Mouse (Mus musculus): Measurements from ENCODE around the gene Nudt14. TPM values are rescaled to one million over a fixed set of nuclear protein-coding genes. Genes with fewer than 3 reads are reported as not detected.

Nudt14 gene
- total RNA-seq (2012; rRNA removed) (15.9 and 23.9 TPM in 2 replicates), total RNA-seq (2014; rRNA removed) (17.7 and 19.7 TPM in 2 replicates), polyA plus RNA-seq (2012; ENCODE audit: insufficient read length, low read depth) (20.0 and 20.7 TPM in 2 replicates)

DNA sequence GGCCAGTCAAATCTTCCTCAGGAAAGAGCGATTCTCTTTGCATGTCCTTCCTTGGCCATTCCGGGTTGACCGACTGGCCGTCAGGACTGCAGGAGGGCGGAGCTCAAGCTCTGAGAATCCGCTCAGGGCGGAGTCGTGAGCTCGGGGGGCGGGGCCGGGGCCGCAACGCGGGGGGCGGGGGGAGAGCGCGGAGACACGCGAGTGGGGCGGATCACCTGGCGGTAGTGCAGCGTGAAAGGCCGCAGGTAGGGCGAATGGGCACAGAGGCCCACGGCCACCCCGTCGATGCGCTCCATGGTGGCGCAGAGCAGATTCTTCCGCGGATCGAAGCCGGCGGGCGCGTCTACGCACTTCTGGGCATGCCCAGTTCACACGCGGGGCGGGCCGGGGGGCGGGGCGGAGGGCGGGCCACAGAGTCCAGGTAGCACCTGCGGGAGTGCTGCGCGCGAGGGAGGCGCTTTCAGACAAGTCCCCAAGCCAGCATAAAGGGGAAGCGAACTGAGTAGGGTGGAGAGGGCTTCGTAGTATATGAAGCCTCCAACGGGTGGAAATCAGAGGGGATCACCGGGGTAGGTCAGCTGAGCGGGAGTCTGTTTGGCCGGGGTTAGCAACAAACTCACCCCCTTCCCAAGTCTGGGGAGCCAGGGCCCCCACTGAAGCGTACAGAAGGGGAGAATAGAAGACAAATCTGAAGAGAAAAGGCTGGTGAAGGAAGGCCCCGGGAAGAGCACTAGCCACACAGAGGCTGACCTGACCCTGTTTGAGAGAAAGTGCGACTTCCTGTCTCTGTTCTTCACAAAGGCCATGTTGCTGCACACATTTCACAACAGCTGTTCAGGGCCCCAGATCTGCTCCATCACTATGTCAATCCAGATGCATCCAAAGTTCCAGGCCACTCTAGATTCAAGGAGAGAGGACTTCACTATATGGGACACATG, at the start of gene Nudt14:
Gene Nudt14 (minus strand): TSS at position 349 of the 938 bp plus-strand sequence.
- dilution Hi-C loops (cut with MboI; ENCODE audit: extremely low pct_ligation_motif_present, extremely low pct_unique_long_range_greater_than_20kb, low sequenced_read_pairs), result no loop called here
- Histone ChIP-seq H3K4me3 (replicated peaks in 1 of 3; ENCODE audit: low read depth in 2 of 3, low read length in 2 of 3, poor library complexity in 1 of 3) (peak within 1 kb of the TSS; percentile 68 to 82 (median 74)), H3K27me3 (replicated peaks) (peaks cover 2% of the 10 kb centered on the region), H3K36me3 (replicated peaks in 1 of 2; ENCODE audit: control insufficient read depth in 1 of 2, insufficient read depth in 1 of 2, low read length in 1 of 2) (peaks cover 0 to 6% of the 10 kb centered on the region in 2 experiments), H3K79me2 (replicated peaks; ENCODE audit: control insufficient read depth, extremely low read depth, insufficient read depth, poor library complexity, severe bottlenecking) (no peaks in the 10 kb centered on the region), H3K27ac (ENCODE audit: insufficient read depth, low read depth) (peak within 1 kb of the TSS; percentile 56; the same call in 1 of the 2 replicates), H3K9ac (ENCODE audit: insufficient read depth, low read depth) (peak within 1 kb of the TSS; percentile 92), H3K4me1 (ENCODE audit: control insufficient read depth in 1 of 2, insufficient read depth in 2 of 2) (peaks cover 12 to 33% of the 10 kb centered on the region in 2 experiments), H3K4me2 (ENCODE audit: insufficient read depth, low read depth, poor library complexity, severe bottlenecking) (peak within 1 kb of the TSS; percentile 90), H3K9me3 (replicated peaks; ENCODE audit: low read length) (no peaks in the 10 kb centered on the region)
- TF ChIP-seq NELFE (IDR thresholded peaks at IDR 0.05; ENCODE audit: low read depth, low read length) (peak; percentile 50), NRF1 (IDR thresholded peaks at IDR 0.05; ENCODE audit: low read depth, low read length) (peak; percentile 67), HCFC1 (IDR thresholded peaks at IDR 0.05; ENCODE audit: low read depth, low read length) (no peak), RAD21 (IDR thresholded peaks at IDR 0.05; ENCODE audit: low read depth, low read length) (no peak), JUND (conservative IDR thresholded peaks at IDR 0.05; ENCODE audit: low read depth, low read length) (no peak), ELF1 (IDR thresholded peaks at IDR 0.05; ENCODE audit: low read depth, low read length) (0 out of 2 replicates have a peak, but pooled peaks have one; percentile 8), ZMIZ1 (IDR thresholded peaks at IDR 0.05; ENCODE audit: low read depth, low read length) (no peak), UBTF (IDR thresholded peaks at IDR 0.05; ENCODE audit: low read depth, low read length) (no peak), MAFK (IDR thresholded peaks at IDR 0.05; ENCODE audit: insufficient replicate concordance, low read length) (no peak), POLR2A (IDR thresholded peaks at IDR 0.05; ENCODE audit: low read depth, low read length) (peak; percentile 62), MAX (IDR thresholded peaks at IDR 0.05; ENCODE audit: low read length) (no peak)
- peak; percentile 77 for DNase-seq (ENCODE audit: extremely low read depth)
- in situ Hi-C loops (cut with MboI; ENCODE audit: low pct_ligation_motif_present, low pct_unique_long_range_greater_than_20kb, low sequenced_read_pairs), result loop anchor here (5.0 kb wide), 1 partner anchor 70 kb away; no protein-coding TSS in a partner anchor

DNA sequence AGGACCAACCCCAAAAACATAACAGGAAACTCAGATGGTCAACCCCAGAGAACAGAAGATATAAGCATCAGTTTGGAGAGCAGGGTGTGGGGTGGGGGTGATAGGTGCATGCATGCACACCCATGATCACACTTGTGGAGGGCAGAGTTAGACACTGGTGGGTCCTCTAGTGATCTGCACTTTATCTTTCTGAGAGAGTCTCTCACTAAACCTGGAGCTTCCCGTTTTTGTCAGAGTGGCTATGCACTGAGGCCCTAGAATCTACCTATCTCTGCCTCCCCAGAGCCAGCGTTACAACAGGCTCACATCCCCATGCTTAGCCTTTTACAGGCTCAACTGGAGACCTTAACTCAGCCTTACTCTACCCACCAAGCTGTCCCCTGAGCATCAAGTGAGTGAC, 49.5 kb upstream of the Nudt14 start:
- DNase-seq (ENCODE audit: extremely low read depth), result no peak
- no peak for TF ChIP-seq ZNF384 (IDR thresholded peaks at IDR 0.05; ENCODE audit: low read depth, low read length)
- no peak for TF ChIP-seq NELFE (IDR thresholded peaks at IDR 0.05; ENCODE audit: low read depth, low read length)
- no peak for TF ChIP-seq MAZ (IDR thresholded peaks at IDR 0.05; ENCODE audit: low read depth, low read length)
- H3K36me3 ChIP-seq (replicated peaks in 1 of 2; ENCODE audit: control insufficient read depth in 1 of 2, insufficient read depth in 1 of 2, low read length in 1 of 2), result peaks cover 32 to 68% of the 10 kb centered on the region in 2 experiments
- no peak overlapping the region for H3K27ac ChIP-seq (ENCODE audit: insufficient read depth, low read depth)
- dilution Hi-C loops (cut with MboI; ENCODE audit: extremely low pct_ligation_motif_present, extremely low pct_unique_long_range_greater_than_20kb, low sequenced_read_pairs), result no loop called here
- H3K9ac ChIP-seq (ENCODE audit: insufficient read depth, low read depth), result no peak overlapping the region
- in situ Hi-C loops (cut with MboI; ENCODE audit: low pct_ligation_motif_present, low pct_unique_long_range_greater_than_20kb, low sequenced_read_pairs), result no loop called here
- no peak overlapping the region for H3K4me3 ChIP-seq (replicated peaks in 1 of 3; ENCODE audit: low read depth in 2 of 3, low read length in 2 of 3, poor library complexity in 1 of 3)
- peaks cover 9% of the 10 kb centered on the region for H3K79me2 ChIP-seq (replicated peaks; ENCODE audit: control insufficient read depth, extremely low read depth, insufficient read depth, poor library complexity, severe bottlenecking)
- peaks cover 4% of the 10 kb centered on the region for H3K9me3 ChIP-seq (replicated peaks; ENCODE audit: low read length)
- peaks cover 0 to 36% of the 10 kb centered on the region in 2 experiments; a peak in 2 of 4 replicates for H3K4me1 ChIP-seq (ENCODE audit: control insufficient read depth in 1 of 2, insufficient read depth in 2 of 2)
- H3K4me2 ChIP-seq (ENCODE audit: insufficient read depth, low read depth, poor library complexity, severe bottlenecking), result no peak overlapping the region
- H3K27me3 ChIP-seq (replicated peaks), result no peaks in the 10 kb centered on the region
